Mouse (Mus musculus): Measurements from ENCODE around the gene Efcab11. TPM values are rescaled to one million over a fixed set of nuclear protein-coding genes. Genes with fewer than 3 reads are reported as not detected.

The Efcab11 gene
- total and polyA plus RNA-seq, 3 experiments = 2.5 to 3.5 TPM; not detected in 1

GRCm38 (mm10) chr12:99917800-99918427 is 33.7 kb upstream of the Efcab11 start:
- H3K4me1 ChIP-seq (ENCODE audit: control insufficient read depth in 1 of 2, insufficient read depth in 2 of 2, low read length in 2 of 2) = no peaks in the 10 kb centered on the region
- no peak overlapping the region for H3K4me3 ChIP-seq (ENCODE audit: control insufficient read depth in 1 of 2, insufficient read depth in 1 of 2, low read depth in 2 of 2, low read length in 2 of 2)
- TF ChIP-seq NRF1 (IDR thresholded peaks at IDR 0.05; ENCODE audit: insufficient read depth, low read depth, low read length, poor library complexity, severe bottlenecking) (no peak), ELF1 (IDR thresholded peaks at IDR 0.05; ENCODE audit: low read depth, low read length) (no peak), RCOR1 (IDR thresholded peaks at IDR 0.05; ENCODE audit: low read depth, low read length) (no peak), CHD1 (IDR thresholded peaks at IDR 0.05; ENCODE audit: low read depth, low read length) (no peak), ZC3H11A (IDR thresholded peaks at IDR 0.05; ENCODE audit: low read depth, low read length) (no peak), USF1 (IDR thresholded peaks at IDR 0.05; ENCODE audit: low read depth, low read length) (no peak)
- H3K27ac ChIP-seq (ENCODE audit: control insufficient read depth, low read depth, low read length) = no peak overlapping the region
- no peak for DNase-seq (ENCODE audit: low read depth, low spot score)
- H3K27me3 ChIP-seq (ENCODE audit: control insufficient read depth in 1 of 2, insufficient read depth in 2 of 2, low read length in 2 of 2) = no peaks in the 10 kb centered on the region
- no peaks in the 10 kb centered on the region; a peak in 2 of 4 replicates for H3K36me3 ChIP-seq (ENCODE audit: control insufficient read depth in 1 of 2, insufficient read depth in 2 of 2, low read length in 2 of 2)
- H3K79me2 ChIP-seq (ENCODE audit: control insufficient read depth, insufficient read depth, low read length, poor library complexity) = no peaks in the 10 kb centered on the region
- H3K9me3 ChIP-seq (replicated peaks; ENCODE audit: insufficient read depth, low read length) = no peaks in the 10 kb centered on the region
- no peak overlapping the region for H3K9ac ChIP-seq (ENCODE audit: control insufficient read depth, low read depth, low read length, poor library complexity, severe bottlenecking)

- no peaks in the 10 kb centered on the region for H3K79me2 ChIP-seq (ENCODE audit: control insufficient read depth, insufficient read depth, low read length, poor library complexity)
- no peak for DNase-seq (ENCODE audit: low read depth, low spot score)
- no peak overlapping the region for H3K27ac ChIP-seq (ENCODE audit: control insufficient read depth, low read depth, low read length)
- H3K4me1 ChIP-seq (ENCODE audit: control insufficient read depth in 1 of 2, insufficient read depth in 2 of 2, low read length in 2 of 2) = no peaks in the 10 kb centered on the region
- no peak overlapping the region for H3K9ac ChIP-seq (ENCODE audit: control insufficient read depth, low read depth, low read length, poor library complexity, severe bottlenecking)
- H3K27me3 ChIP-seq (ENCODE audit: control insufficient read depth in 1 of 2, insufficient read depth in 2 of 2, low read length in 2 of 2) = no peaks in the 10 kb centered on the region
- H3K4me3 ChIP-seq (ENCODE audit: control insufficient read depth in 1 of 2, insufficient read depth in 1 of 2, low read depth in 2 of 2, low read length in 2 of 2) = no peak overlapping the region
- no peaks in the 10 kb centered on the region for H3K9me3 ChIP-seq (replicated peaks; ENCODE audit: insufficient read depth, low read length)
- TF ChIP-seq RCOR1 (IDR thresholded peaks at IDR 0.05; ENCODE audit: low read depth, low read length) = no peak
- TF ChIP-seq SIN3A (IDR thresholded peaks at IDR 0.05; ENCODE audit: low read length) = no peak
- no peak for TF ChIP-seq CHD2 (IDR thresholded peaks at IDR 0.05; ENCODE audit: low read length)
- no peak for TF ChIP-seq SMC3 (IDR thresholded peaks at IDR 0.05; ENCODE audit: low read depth, low read length)
- H3K36me3 ChIP-seq (ENCODE audit: control insufficient read depth in 1 of 2, insufficient read depth in 2 of 2, low read length in 2 of 2) = peaks cover 0 to 6% of the 10 kb centered on the region in 2 experiments; a peak in 2 of 4 replicates
Measured at GRCm38 (mm10) chr12:99911466-99911865, 27.2 kb upstream of the Efcab11 start.

GRCm38 (mm10) chr12:99904537-99904936 is 20.3 kb upstream of the Efcab11 start:
- TF ChIP-seq SMC3 (IDR thresholded peaks at IDR 0.05; ENCODE audit: low read depth, low read length) (no peak), ELF1 (IDR thresholded peaks at IDR 0.05; ENCODE audit: low read depth, low read length) (no peak), TCF12 (IDR thresholded peaks at IDR 0.05; ENCODE audit: low read depth, low read length) (no peak), USF2 (IDR thresholded peaks at IDR 0.05; ENCODE audit: borderline replicate concordance in 1 of 2, insufficient read depth in 1 of 2, low read depth in 1 of 2, low read length in 2 of 2) (no peak), GABPA (IDR thresholded peaks at IDR 0.05; ENCODE audit: low read depth, low read length) (no peak), POLR2AphosphoS5 (IDR thresholded peaks at IDR 0.05; ENCODE audit: borderline replicate concordance, low read depth, low read length) (no peak), E2F4 (IDR thresholded peaks at IDR 0.05; ENCODE audit: borderline replicate concordance, low read depth, low read length) (no peak), ZC3H11A (IDR thresholded peaks at IDR 0.05; ENCODE audit: low read depth, low read length) (no peak), UBTF (IDR thresholded peaks at IDR 0.05; ENCODE audit: borderline replicate concordance, insufficient read depth, low read depth, low read length) (no peak), KAT2A (conservative IDR thresholded peaks at IDR 0.05; ENCODE audit: low read depth, low read length) (no peak), MAFK (IDR thresholded peaks at IDR 0.05; ENCODE audit: borderline replicate concordance, low read depth, low read length) (no peak), CTCF (IDR thresholded peaks at IDR 0.05 in 2 of 3, conservative IDR thresholded peaks at IDR 0.05 in 1 of 3; ENCODE audit: control insufficient read depth in 1 of 3, insufficient read depth in 1 of 3, low read depth in 2 of 3, low read length in 3 of 3, poor library complexity in 1 of 3, severe bottlenecking in 1 of 3) (no peak), MAX (IDR thresholded peaks at IDR 0.05; ENCODE audit: low read length) (no peak), GATA1 (IDR thresholded peaks at IDR 0.05; ENCODE audit: low read depth, low read length) (no peak), CHD2 (IDR thresholded peaks at IDR 0.05; ENCODE audit: low read length) (no peak), POLR2A (IDR thresholded peaks at IDR 0.05; ENCODE audit: control insufficient read depth in 1 of 2, insufficient read depth in 1 of 2, low read depth in 1 of 2, low read length in 2 of 2, poor library complexity in 1 of 2) (no peak), POLR2AphosphoS2 (IDR thresholded peaks at IDR 0.05; ENCODE audit: low read length) (no peak), TAL1 (IDR thresholded peaks at IDR 0.05; ENCODE audit: low read length) (no peak), ETS1 (IDR thresholded peaks at IDR 0.05; ENCODE audit: low read depth, low read length) (no peak)
- Histone ChIP-seq H3K27ac (ENCODE audit: control insufficient read depth, low read depth, low read length) (no peak overlapping the region), H3K36me3 (ENCODE audit: control insufficient read depth in 1 of 2, insufficient read depth in 2 of 2, low read length in 2 of 2) (peaks cover 0 to 12% of the 10 kb centered on the region in 2 experiments; a peak in 2 of 4 replicates), H3K9ac (ENCODE audit: control insufficient read depth, low read depth, low read length, poor library complexity, severe bottlenecking) (no peak overlapping the region), H3K4me1 (ENCODE audit: control insufficient read depth in 1 of 2, insufficient read depth in 2 of 2, low read length in 2 of 2) (no peaks in the 10 kb centered on the region), H3K4me3 (ENCODE audit: control insufficient read depth in 1 of 2, insufficient read depth in 1 of 2, low read depth in 2 of 2, low read length in 2 of 2) (no peak overlapping the region), H3K79me2 (ENCODE audit: control insufficient read depth, insufficient read depth, low read length, poor library complexity) (no peaks in the 10 kb centered on the region), H3K9me3 (replicated peaks; ENCODE audit: insufficient read depth, low read length) (no peaks in the 10 kb centered on the region), H3K27me3 (ENCODE audit: control insufficient read depth in 1 of 2, insufficient read depth in 2 of 2, low read length in 2 of 2) (no peaks in the 10 kb centered on the region)
- no peak for DNase-seq (ENCODE audit: low read depth, low spot score)
